In the genomic region with DNA sequence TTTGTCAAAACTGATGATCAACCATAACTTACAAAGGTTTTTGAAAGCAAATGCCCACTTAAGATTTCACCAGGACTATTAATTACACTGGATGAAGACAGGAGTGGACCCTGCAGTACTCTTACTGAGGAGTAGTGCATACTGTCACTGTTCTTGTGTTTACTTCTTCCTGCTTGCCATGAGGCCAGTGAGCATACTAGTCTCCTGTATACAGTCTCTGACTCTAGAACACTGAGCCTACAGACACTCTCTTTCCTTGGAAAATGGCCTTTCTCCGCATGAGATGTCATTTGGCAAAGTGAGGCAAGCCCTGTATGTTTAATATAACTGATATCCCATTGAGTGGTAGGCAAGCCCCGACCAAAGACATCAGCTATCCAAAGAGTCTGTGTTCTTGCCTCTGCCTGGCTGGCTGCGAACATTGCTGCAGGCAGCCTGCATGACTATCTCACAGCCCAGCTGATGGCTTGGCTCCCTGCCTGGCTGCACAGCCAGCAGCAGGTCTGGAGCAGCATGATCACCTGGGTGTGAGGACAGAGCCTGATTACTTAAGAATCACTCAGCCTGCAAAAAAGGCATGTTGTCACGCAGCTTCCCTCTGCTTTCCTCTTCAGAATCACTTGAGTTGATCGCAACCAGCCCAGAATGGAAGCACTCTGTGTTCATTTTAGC, we compare ENCODE assay signal across 9 mouse cellular contexts.
DNase-seq lines count a peak whose midpoint lies in the region; ATAC-seq lines count a peak whose summit lies in the region.
"Had no signal": no experiment of that assay in that cellular context is flagged by ENCODE, and none has a peak within 500 bp of the region (broad histone marks: within the 10 kb centered on the region; RNA-seq: fewer than 3 reads in every experiment).

No protein-coding gene starts in this region.

- H3K27ac ChIP-seq in intestine, embryonic 16.5 days (ENCODE audit: low read length): no peak overlapping the region
- no peak overlapping the region for H3K27ac ChIP-seq in intestine, embryonic 15.5 days
- H3K27ac ChIP-seq: liver, embryonic 15.5 days had no signal

- no peak overlapping the region for H3K4me2 ChIP-seq in intestine, embryonic 16.5 days (ENCODE audit: low read depth, low read length)
- no peak overlapping the region for H3K4me2 ChIP-seq in intestine, embryonic 15.5 days (replicated peaks)
- H3K4me2 ChIP-seq: liver, embryonic 15.5 days had no signal

- H3K4me1 ChIP-seq in intestine, embryonic 16.5 days (ENCODE audit: control insufficient read depth, insufficient read depth, low read length): no peaks in the 10 kb centered on the region
- H3K4me1 ChIP-seq in intestine, embryonic 15.5 days (replicated peaks): no peaks in the 10 kb centered on the region
- H3K4me1 ChIP-seq: liver, embryonic 15.5 days had no signal

- H3K9me3 ChIP-seq in intestine, embryonic 16.5 days (ENCODE audit: control insufficient read depth, low read length): no peaks in the 10 kb centered on the region
- H3K9me3 ChIP-seq in intestine, embryonic 15.5 days: no peaks in the 10 kb centered on the region
- H3K9me3 ChIP-seq: liver, embryonic 15.5 days had no signal

- H3K27me3 ChIP-seq in intestine, embryonic 16.5 days (replicated peaks; ENCODE audit: control insufficient read depth, insufficient read depth, low read length): no peaks in the 10 kb centered on the region
- H3K27me3 ChIP-seq in intestine, embryonic 15.5 days (replicated peaks): no peaks in the 10 kb centered on the region
- H3K27me3 ChIP-seq: liver, embryonic 15.5 days had no signal

- no peak overlapping the region for H3K9ac ChIP-seq in intestine, embryonic 16.5 days (ENCODE audit: low read depth, low read length)
- H3K9ac ChIP-seq in intestine, embryonic 15.5 days: no peak overlapping the region
- H3K9ac ChIP-seq: liver, embryonic 15.5 days had no signal

- intact Hi-C loops in heart, postnatal 14 days (cut with DNase I): no loop called here

- no peak for ATAC-seq in intestine, embryonic 16.5 days
- ATAC-seq in intestine, embryonic 15.5 days: no peak

- H3K4me3 ChIP-seq in intestine, embryonic 16.5 days (ENCODE audit: low read length): no peak overlapping the region
- no peak overlapping the region for H3K4me3 ChIP-seq in intestine, embryonic 15.5 days (replicated peaks)
- H3K4me3 ChIP-seq: liver, embryonic 15.5 days had no signal

- peak; percentile 23 for DNase-seq in adrenal gland, postnatal 25 days
- DNase-seq in adrenal gland, adult (ENCODE audit: inconsistent age in 2 of 2, low spot score in 1 of 2): no peak
- DNase-seq in retina, embryonic 14.5 days (ENCODE audit: low spot score): peak; percentile 18
- DNase-seq in retina, postnatal 1 day: no peak
- DNase-seq in heart, postnatal 14 days: peak; percentile 18 to 26
- peak; percentile 16 for DNase-seq in right cerebral cortex, postnatal 25 days

- 60% methylated on average over 5 of the region's 5 CpGs for WGBS in intestine, embryonic 16.5 days
- 59% methylated on average over 5 of the region's 5 CpGs for WGBS in intestine, embryonic 15.5 days

- no peaks in the 10 kb centered on the region for H3K36me3 ChIP-seq in intestine, embryonic 16.5 days (ENCODE audit: control insufficient read depth, insufficient read depth, low read length)
- no peaks in the 10 kb centered on the region for H3K36me3 ChIP-seq in intestine, embryonic 15.5 days
- H3K36me3 ChIP-seq: liver, embryonic 15.5 days had no signal

Comparison
In these comparisons a context has a peak if more than half of its experiments do, and no peak if none do; other contexts are left out.
1. DNase-seq: peak in adrenal gland, postnatal 25 days (single experiment), retina, embryonic 14.5 days (single experiment), heart, postnatal 14 days (2 of 2) and right cerebral cortex, postnatal 25 days (single experiment); none in adrenal gland, adult (0 of 2) and retina, postnatal 1 day (single experiment).